12 mouse cellular contexts compared by ENCODE assay signal in the genomic region with DNA sequence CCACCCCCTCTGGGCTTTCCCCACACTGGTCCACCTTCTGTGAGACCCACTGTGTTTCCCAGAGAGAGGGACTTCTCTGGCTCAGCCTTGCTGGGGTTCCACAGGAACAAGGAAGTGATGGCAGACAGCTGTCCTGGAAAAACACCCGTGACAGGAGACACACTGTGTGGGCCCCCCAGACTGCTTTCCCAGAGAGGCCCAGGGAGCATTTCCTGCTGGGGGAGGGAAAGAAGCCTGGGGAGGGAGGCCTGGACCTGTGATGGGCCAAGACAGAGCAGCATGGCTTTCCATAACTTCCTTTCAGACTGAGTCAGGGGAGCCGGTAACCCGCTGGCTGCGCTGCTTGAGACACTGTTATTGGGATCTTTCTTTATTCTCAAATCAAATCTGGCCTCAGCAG. TPM values are rescaled to one million over a fixed set of nuclear protein-coding genes. Genes with fewer than 3 reads are reported as not detected.
A peak's percentile ranks its signal among the peaks of the same experiment; 100 is the strongest.
DNase-seq lines count a peak whose midpoint lies in the region; ATAC-seq lines count a peak whose summit lies in the region.
"Had no signal": no experiment of that assay in that cellular context is flagged by ENCODE, and none has a peak within 500 bp of the region (broad histone marks: within the 10 kb centered on the region; RNA-seq: fewer than 3 reads in every experiment).

No protein-coding gene starts in this region.

- no peak overlapping the region for H3K4me3 ChIP-seq in forebrain, embryonic 12.5 days (replicated peaks)
- H3K4me3 ChIP-seq in forebrain, embryonic 15.5 days, result no peak overlapping the region
- H3K4me3 ChIP-seq in brown adipose tissue, adult 24 weeks (ENCODE audit: insufficient read depth, low read depth, low read length), result no peak overlapping the region
- H3K4me3 ChIP-seq in heart, embryonic 14.5 days (ENCODE audit: control insufficient read depth in 1 of 2, insufficient read depth in 1 of 2, low read depth in 1 of 2, low read length in 2 of 2), result no peak overlapping the region
- H3K4me3 ChIP-seq: midbrain, embryonic 13.5 days had no signal

- H3K4me2 ChIP-seq in forebrain, embryonic 12.5 days, result no peak overlapping the region
- no peak overlapping the region for H3K4me2 ChIP-seq in forebrain, embryonic 15.5 days (replicated peaks)
- H3K4me2 ChIP-seq in heart, embryonic 14.5 days (ENCODE audit: low read length), result peak overlapping the region; percentile 12; the same call in 1 of the 2 replicates
- H3K4me2 ChIP-seq: midbrain, embryonic 13.5 days had no signal

- ATAC-seq in forebrain, embryonic 12.5 days (ENCODE audit: low FRiP score), result no peak
- no peak for ATAC-seq in forebrain, embryonic 15.5 days (replicated peaks)
- ATAC-seq in heart, embryonic 14.5 days (ENCODE audit: insufficient number of reproducible peaks, insufficient read depth, low FRiP score, low read depth), result peak; percentile 25; the same call in 1 of the 2 replicates

- no peak overlapping the region for H3K9ac ChIP-seq in forebrain, embryonic 12.5 days
- no peak overlapping the region for H3K9ac ChIP-seq in forebrain, embryonic 15.5 days (replicated peaks)
- H3K9ac ChIP-seq in heart, embryonic 14.5 days (ENCODE audit: low read length), result 0 out of 2 replicates have a peak overlapping the region, but pooled peaks have one; percentile 30
- H3K9ac ChIP-seq: midbrain, embryonic 13.5 days had no signal

- no peaks in the 10 kb centered on the region for H3K27me3 ChIP-seq in forebrain, embryonic 12.5 days
- H3K27me3 ChIP-seq in forebrain, embryonic 15.5 days, result no peaks in the 10 kb centered on the region
- H3K27me3 ChIP-seq in heart, embryonic 14.5 days (ENCODE audit: control insufficient read depth, insufficient read depth, low read length), result no peaks in the 10 kb centered on the region

- 82% methylated on average over 4 of the region's 4 CpGs for WGBS in forebrain, embryonic 12.5 days
- 73% methylated on average over 4 of the region's 4 CpGs for WGBS in forebrain, embryonic 15.5 days
- 47% methylated on average over 4 of the region's 4 CpGs for WGBS in heart, embryonic 14.5 days

- no peaks in the 10 kb centered on the region for H3K9me3 ChIP-seq in forebrain, embryonic 12.5 days
- H3K9me3 ChIP-seq in forebrain, embryonic 15.5 days, result no peaks in the 10 kb centered on the region
- H3K9me3 ChIP-seq in heart, embryonic 14.5 days (ENCODE audit: control insufficient read depth, low read length), result no peaks in the 10 kb centered on the region
- H3K9me3 ChIP-seq: midbrain, embryonic 13.5 days had no signal

- no peaks in the 10 kb centered on the region for H3K36me3 ChIP-seq in forebrain, embryonic 12.5 days (replicated peaks)
- no peaks in the 10 kb centered on the region for H3K36me3 ChIP-seq in forebrain, embryonic 15.5 days
- no peaks in the 10 kb centered on the region for H3K36me3 ChIP-seq in heart, embryonic 14.5 days (ENCODE audit: control insufficient read depth, insufficient read depth, low read length)
- H3K36me3 ChIP-seq: midbrain, embryonic 13.5 days had no signal

- peaks cover 14% of the 10 kb centered on the region for H3K4me1 ChIP-seq in forebrain, embryonic 12.5 days
- H3K4me1 ChIP-seq in forebrain, embryonic 15.5 days, result no peaks in the 10 kb centered on the region
- H3K4me1 ChIP-seq in brown adipose tissue, adult 24 weeks (ENCODE audit: control insufficient read depth, insufficient read depth, insufficient read length, low read length), result peaks cover 35% of the 10 kb centered on the region
- H3K4me1 ChIP-seq in heart, embryonic 14.5 days (ENCODE audit: control insufficient read depth in 2 of 2, insufficient read depth in 2 of 2, low read length in 2 of 2), result peaks cover 45 to 65% of the 10 kb centered on the region in 2 experiments

- peak; percentile 66 to 77 for DNase-seq in kidney, postnatal 4 days
- DNase-seq in urinary bladder, adult 2 months (ENCODE audit: low spot score), result no peak
- DNase-seq in thymus, adult 18-20 months, result no peak
- DNase-seq in layer of hippocampus, postnatal 36 days, result no peak
- DNase-seq: B cell, adult 2 months; cerebellum, adult 11-12 months; right cerebral cortex, postnatal 4 days had no signal

- peak overlapping the region; percentile 16; the same call in 1 of the 2 replicates for H3K27ac ChIP-seq in forebrain, embryonic 12.5 days
- H3K27ac ChIP-seq in forebrain, embryonic 15.5 days (replicated peaks), result no peak overlapping the region
- peak overlapping the region; percentile 50; the same call in 1 of the 2 replicates for H3K27ac ChIP-seq in brown adipose tissue, adult 24 weeks (replicated peaks; ENCODE audit: low read depth, low read length)
- peak overlapping the region; percentile 48 to 62; a peak in 3 of 4 replicates for H3K27ac ChIP-seq in heart, embryonic 14.5 days (replicated peaks in 1 of 2; ENCODE audit: control insufficient read depth in 1 of 2, insufficient read depth in 1 of 2, low read depth in 2 of 2, low read length in 2 of 2)
- H3K27ac ChIP-seq: midbrain, embryonic 13.5 days had no signal

RNA-seq across cellular contexts. Expression of a gene that starts 8.8 kb away (rescaled TPM):
- polyA plus RNA-seq in forebrain, embryonic 12.5 days (2016; fragmentation: Nextera tagmentation; extraction: Ambion mirVana), result 21.9 and 25.6 TPM in 2 replicates
- 6.6 and 6.9 TPM in 2 replicates for polyA plus RNA-seq in forebrain, embryonic 15.5 days (2015; fragmentation: Nextera tagmentation; extraction: Ambion mirVana)
- 20.8 and 29.8 TPM in 2 replicates for polyA plus RNA-seq in brown adipose tissue, adult 24 weeks (2012; ENCODE audit: insufficient read depth, insufficient read length, missing spikeins)
- 39.6 and 41.2 TPM in 2 replicates for polyA plus RNA-seq in heart, embryonic 14.5 days (2014; fragmentation: Nextera tagmentation; extraction: Ambion mirVana)
- 53.7 and 67.1 TPM in 2 replicates for polyA plus RNA-seq in urinary bladder, adult 2 months (2012; rRNA removed)
- 10 to 100 TPM; 13.1 to 17.7 TPM for total RNA-seq in layer of hippocampus, postnatal 36 days (2021)

RNA-seq across cellular contexts. Expression of a gene that starts 20.7 kb away (rescaled TPM):
- not detected in 2 replicates for polyA plus RNA-seq in forebrain, embryonic 12.5 days (2016; fragmentation: Nextera tagmentation; extraction: Ambion mirVana)
- not detected in 2 replicates for polyA plus RNA-seq in forebrain, embryonic 15.5 days (2015; fragmentation: Nextera tagmentation; extraction: Ambion mirVana)
- not detected in 2 replicates for polyA plus RNA-seq in brown adipose tissue, adult 24 weeks (2012; ENCODE audit: insufficient read depth, insufficient read length, missing spikeins)
- 0.12 TPM in 1 of 2 replicates, not detected in the other for polyA plus RNA-seq in heart, embryonic 14.5 days (2014; fragmentation: Nextera tagmentation; extraction: Ambion mirVana)
- 0.28 and 0.53 TPM in 2 replicates for polyA plus RNA-seq in urinary bladder, adult 2 months (2012; rRNA removed)
- under 1 TPM; 0.30 to 0.56 TPM for total RNA-seq in layer of hippocampus, postnatal 36 days (2021)

Comparison
In these comparisons a context has a peak if more than half of its experiments do, and no peak if none do; other contexts are left out.
1. DNase-seq: peak in kidney, postnatal 4 days (2 of 2); none in urinary bladder, adult 2 months (single experiment), thymus, adult 18-20 months (0 of 2) and layer of hippocampus, postnatal 36 days (0 of 2).